Mouse (Mus musculus) CH12.LX (cell line): ENCODE measurements at regions not wholly inside any gene's neighbourhood (a gene's known extent, or its start where the extent isn't known, plus 50 kb on each side); places are given as distances from the start of the nearest gene placed in this dataset.

Experiments
- DNase-seq: peaks from one replicate; pipeline ENCODE4 v3.0.0-alpha.2; 2013; ENCODE audit errors: extremely low read depth
- H3K27ac ChIP-seq: 2 replicates; pipeline ENCODE4 v1.5.1; 2012; ENCODE audit warnings: low read depth, mild to moderate bottlenecking, control low read depth, moderate library complexity; ENCODE audit not compliant: insufficient read depth
- H3K27me3 ChIP-seq: replicated peaks from 2 replicates; pipeline ENCODE3; 2012; ENCODE audit warnings: inconsistent platforms
- H3K36me3 ChIP-seq, 2 experiments: replicated peaks in 1 of 2; 2 replicates each; pipeline versions ENCODE3 to v1.6.1; 2012; ENCODE audit warnings: inconsistent platforms in 1 of 2, low read length in 1 of 2, mild to moderate bottlenecking in 1 of 2, mixed read lengths in 1 of 2, moderate library complexity in 1 of 2; ENCODE audit not compliant: control insufficient read depth in 1 of 2, insufficient read depth in 1 of 2
- H3K4me1 ChIP-seq, 2 experiments: 2 replicates each; pipeline ENCODE4 v1.6.1; 2012; ENCODE audit warnings: inconsistent platforms in 1 of 2, moderate library complexity in 1 of 2; ENCODE audit not compliant: insufficient read depth in 2 of 2, control insufficient read depth in 1 of 2
- H3K4me2 ChIP-seq: 2 replicates; pipeline ENCODE4 v1.6.1; 2012; ENCODE audit warnings: low read depth, mild to moderate bottlenecking, control low read depth; ENCODE audit not compliant: poor library complexity, insufficient read depth, severe bottlenecking
- H3K4me3 ChIP-seq, 3 experiments: fragments of 150-350 bp in 1 of 3; sonication (generic) in 1 of 3; replicated peaks in 1 of 3; 2 replicates each; pipeline versions ENCODE3 to v1.5.1; 2011 to 2012; ENCODE audit warnings: low read depth in 2 of 3, low read length in 2 of 3, mild to moderate bottlenecking in 2 of 3, moderate library complexity in 2 of 3, control low read depth in 1 of 3, improper control_type of control experiment in 1 of 3, inconsistent platforms in 1 of 3, mixed read lengths in 1 of 3; ENCODE audit not compliant: poor library complexity in 1 of 3
- H3K79me2 ChIP-seq: replicated peaks from 2 replicates; pipeline ENCODE4 v1.6.1; 2012; ENCODE audit warnings: mild to moderate bottlenecking, moderate library complexity; ENCODE audit not compliant: control insufficient read depth, poor library complexity, insufficient read depth, severe bottlenecking; ENCODE audit errors: extremely low read depth
- H3K9ac ChIP-seq: 2 replicates; pipeline ENCODE4 v1.6.1; 2012; ENCODE audit warnings: low read depth, mild to moderate bottlenecking, control low read depth, moderate library complexity; ENCODE audit not compliant: insufficient read depth
- H3K9me3 ChIP-seq: replicated peaks from 2 replicates; pipeline ENCODE3; 2012; ENCODE audit warnings: low read length, inconsistent platforms, mixed read lengths
- BHLHE40 ChIP-seq: IDR thresholded peaks from 2 replicates; pipeline ENCODE4 v1.6.1; 2011; ENCODE audit warnings: mild to moderate bottlenecking, low read depth, low read length, improper control_type of control experiment
- CHD1 ChIP-seq: IDR thresholded peaks from 2 replicates; pipeline ENCODE4 v1.6.1; 2012; ENCODE audit warnings: low read depth, low read length, improper control_type of control experiment, inconsistent platforms
- CTCF ChIP-seq, 2 experiments: IDR thresholded peaks in 1 of 2; conservative IDR thresholded peaks in 1 of 2; 2 replicates each; pipeline ENCODE4 v1.5.1; 2011 to 2012; ENCODE audit warnings: low read depth in 2 of 2, low read length in 2 of 2, improper control_type of control experiment in 1 of 2, inconsistent platforms in 1 of 2, mild to moderate bottlenecking in 1 of 2, moderate library complexity in 1 of 2
- ELF1 ChIP-seq: IDR thresholded peaks from 2 replicates; pipeline ENCODE4 v1.6.1; 2014; ENCODE audit warnings: low read depth, mild to moderate bottlenecking, inconsistent platforms, low read length, improper control_type of control experiment
- HCFC1 ChIP-seq: IDR thresholded peaks from 2 replicates; pipeline ENCODE4 v1.6.1; 2012; ENCODE audit warnings: low read depth, mild to moderate bottlenecking, inconsistent platforms, low read length, improper control_type of control experiment
- MAX ChIP-seq: IDR thresholded peaks from 2 replicates; pipeline ENCODE4 v1.6.1; 2011; ENCODE audit warnings: low read length, improper control_type of control experiment
- RAD21 ChIP-seq: IDR thresholded peaks from 2 replicates; pipeline ENCODE4 v1.6.1; 2011; ENCODE audit warnings: low read depth, mild to moderate bottlenecking, low read length, improper control_type of control experiment, moderate library complexity
- dilution Hi-C: fragments of 300-500 bp; cut with MboI; formaldehyde crosslinking; loops from 2 replicates; pipeline ENCODE4 v1.14.3; 2020; ENCODE audit warnings: low sequenced_read_pairs; ENCODE audit not compliant: extremely low pct_unique_long_range_greater_than_20kb, extremely low pct_ligation_motif_present
- in situ Hi-C: fragments of 300-500 bp; cut with MboI; formaldehyde crosslinking; loops from 3 replicates; pipeline ENCODE4 v1.14.3; 2019; ENCODE audit warnings: low sequenced_read_pairs, low pct_ligation_motif_present, low pct_unique_long_range_greater_than_20kb, mixed read lengths

DNA sequence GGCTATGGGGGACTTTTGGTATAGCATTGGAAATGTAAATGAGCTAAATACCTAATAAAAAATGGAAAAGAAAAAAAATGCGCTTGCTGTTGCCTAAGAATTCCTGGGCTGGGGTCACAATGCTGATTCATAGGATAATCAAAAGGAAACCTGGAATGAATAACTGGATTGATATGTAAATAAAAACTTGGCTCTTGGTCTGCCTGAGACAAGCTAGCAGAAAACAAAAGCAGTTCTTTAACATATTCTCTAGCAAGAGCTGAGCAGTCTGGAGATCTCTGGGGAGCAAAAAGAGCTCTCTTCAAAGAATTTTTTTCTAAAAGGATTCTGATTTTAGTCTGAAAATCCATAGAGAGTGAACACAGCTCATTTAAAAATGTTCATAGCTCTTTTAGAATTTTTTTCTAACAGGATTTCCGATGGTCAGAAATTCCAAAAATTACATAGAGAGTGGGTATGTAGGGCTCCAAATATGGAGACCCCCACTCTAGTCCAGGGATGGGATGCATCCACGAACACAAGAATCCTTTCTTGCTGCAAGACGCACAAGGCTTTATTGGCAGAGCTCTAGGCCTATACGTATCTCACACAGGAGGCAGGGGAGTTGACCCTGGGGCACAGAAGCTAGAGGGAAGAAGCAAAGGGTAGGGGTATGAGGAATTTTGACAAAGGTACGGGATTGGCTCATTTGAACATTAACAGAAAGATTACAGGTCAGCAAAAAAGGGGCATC lies 572.7 kb downstream of the Cdh10 start:
- Histone ChIP-seq H3K4me1 (no peaks in the 10 kb centered on the region), H3K79me2 (no peaks in the 10 kb centered on the region), H3K9me3 (peaks cover 51% of the 10 kb centered on the region), H3K36me3 (no peaks in the 10 kb centered on the region), H3K9ac (no peak overlapping the region), H3K4me3 (no peak overlapping the region), H3K4me2 (no peak overlapping the region), H3K27me3 (no peaks in the 10 kb centered on the region), H3K27ac (no peak overlapping the region)
- no peak for DNase-seq
- no peak for TF ChIP-seq MAX
- TF ChIP-seq HCFC1, result no peak
- no peak for TF ChIP-seq ELF1
- dilution Hi-C loops, result no loop called here
- in situ Hi-C loops, result no loop called here

DNA sequence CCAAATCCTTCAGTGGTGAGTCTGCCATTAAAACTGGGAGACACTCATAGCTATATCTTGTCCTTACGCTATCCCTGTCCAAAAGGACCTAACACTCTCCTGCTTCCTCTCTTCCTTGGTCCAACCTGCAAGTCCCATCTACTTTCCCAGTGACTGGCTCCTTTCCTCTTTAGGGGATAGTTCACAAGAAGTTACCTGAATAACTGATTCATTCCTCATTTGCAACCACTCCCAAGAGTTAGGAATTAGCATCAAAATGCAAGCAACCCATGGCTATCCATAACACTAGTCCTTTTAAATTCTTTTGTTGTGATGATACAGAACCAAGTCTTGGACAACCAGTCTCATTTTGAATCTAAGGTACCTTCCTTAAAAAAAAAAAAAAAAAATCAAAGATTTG lies 576.9 kb downstream of the Cdh10 start:
- dilution Hi-C loops (no loop called here), in situ Hi-C loops (no loop called here)
- Histone ChIP-seq H3K27me3 (no peaks in the 10 kb centered on the region), H3K4me1 (no peaks in the 10 kb centered on the region), H3K9ac (no peak overlapping the region), H3K79me2 (no peaks in the 10 kb centered on the region), H3K4me2 (no peak overlapping the region), H3K4me3 (no peak overlapping the region), H3K9me3 (peaks cover 31% of the 10 kb centered on the region), H3K27ac (no peak overlapping the region), H3K36me3 (no peaks in the 10 kb centered on the region)
- DNase-seq, result no peak
- no peak for TF ChIP-seq CHD1
- no peak for TF ChIP-seq RAD21
- no peak for TF ChIP-seq CTCF (conservative IDR thresholded peaks at IDR 0.05 in 1 of 2, IDR thresholded peaks at IDR 0.05 in 1 of 2; ENCODE audit: low read depth in 2 of 2, low read length in 2 of 2)
- TF ChIP-seq BHLHE40, result no peak
